Mouse (Mus musculus) heart, embryonic 14.5 days (tissue): ENCODE results near the gene Rps28. TPM values are rescaled to one million over a fixed set of nuclear protein-coding genes. Genes with fewer than 3 reads are reported as not detected.

ENCODE experiments used
- ATAC-seq: fragments of 200-750 bp; cut with Nextera tagmentation; 2 replicates; pipeline ENCODE4 v1.8.0; 2017; ENCODE audit warnings: low read depth, moderate TSS enrichment; ENCODE audit not compliant: insufficient number of reproducible peaks, insufficient read depth, low FRiP score
- H3K27ac ChIP-seq, 2 experiments: fragments of 200-500 bp in 1 of 2; fragments of 300-500 bp in 1 of 2; sonication (generic) in 1 of 2; replicated peaks in 1 of 2; 2 replicates each; pipeline ENCODE4 v1.5.1; 2012 to 2014; ENCODE audit warnings: low read depth in 2 of 2, low read length in 2 of 2, control low read depth in 1 of 2, mild to moderate bottlenecking in 1 of 2, mixed read lengths in 1 of 2; ENCODE audit not compliant: control insufficient read depth in 1 of 2, insufficient read depth in 1 of 2
- H3K27me3 ChIP-seq: fragments of 300-500 bp; sonication (generic); 2 replicates; pipeline ENCODE4 v1.6.1; 2014; ENCODE audit warnings: mild to moderate bottlenecking, low read length, control low read depth; ENCODE audit not compliant: control insufficient read depth, insufficient read depth
- H3K36me3 ChIP-seq: fragments of 300-500 bp; sonication (generic); 2 replicates; pipeline ENCODE4 v1.6.1; 2014; ENCODE audit warnings: mild to moderate bottlenecking, control low read depth, low read length, mixed read lengths; ENCODE audit not compliant: control insufficient read depth, insufficient read depth
- H3K4me1 ChIP-seq, 2 experiments: fragments of 200-500 bp in 1 of 2; fragments of 300-500 bp in 1 of 2; sonication (generic) in 1 of 2; 2 replicates each; pipeline ENCODE4 v1.6.1; 2012 to 2014; ENCODE audit warnings: low read length in 2 of 2, control low read depth in 1 of 2, mixed read lengths in 1 of 2; ENCODE audit not compliant: control insufficient read depth in 2 of 2, insufficient read depth in 2 of 2
- H3K4me2 ChIP-seq: fragments of 300-500 bp; sonication (generic); 2 replicates; pipeline ENCODE4 v1.6.1; 2014; ENCODE audit warnings: mild to moderate bottlenecking, low read length
- H3K4me3 ChIP-seq, 2 experiments: fragments of 200-500 bp in 1 of 2; fragments of 300-500 bp in 1 of 2; sonication (generic) in 1 of 2; 2 replicates each; pipeline ENCODE4 v1.5.1; 2012 to 2014; ENCODE audit warnings: low read length in 2 of 2, mild to moderate bottlenecking in 2 of 2, control low read depth in 1 of 2, low read depth in 1 of 2, moderate library complexity in 1 of 2; ENCODE audit not compliant: control insufficient read depth in 1 of 2, insufficient read depth in 1 of 2
- H3K9ac ChIP-seq: fragments of 300-500 bp; sonication (generic); 2 replicates; pipeline ENCODE4 v1.6.1; 2014; ENCODE audit warnings: mild to moderate bottlenecking, low read length
- H3K9me3 ChIP-seq: fragments of 300-500 bp; sonication (generic); 2 replicates; pipeline ENCODE4 v1.6.1; 2016; ENCODE audit warnings: low read length, control low read depth; ENCODE audit not compliant: control insufficient read depth
- WGBS: fragments of 180-500 bp; shearing (Covaris S2); extraction: QIAGEN DNeasy Blood & Tissue Kit; methylation state at CpG from one replicate; pipeline ENCODE4 v1.1.7; 2014; 5-methylcytosine and 5-hydroxymethylcytosine counted together
- polyA plus RNA-seq: library from polyadenylated mRNA; unstranded; fragments of >200 nt; fragmentation: Nextera tagmentation; extraction: Ambion mirVana; gene quantifications from 2 replicates; pipeline ENCODE4 v1.2.1, GENCODE M21; 2014

Rps28 gene
- polyA plus RNA-seq, 1 experiment from 2014 or later, result 768 TPM

DNA sequence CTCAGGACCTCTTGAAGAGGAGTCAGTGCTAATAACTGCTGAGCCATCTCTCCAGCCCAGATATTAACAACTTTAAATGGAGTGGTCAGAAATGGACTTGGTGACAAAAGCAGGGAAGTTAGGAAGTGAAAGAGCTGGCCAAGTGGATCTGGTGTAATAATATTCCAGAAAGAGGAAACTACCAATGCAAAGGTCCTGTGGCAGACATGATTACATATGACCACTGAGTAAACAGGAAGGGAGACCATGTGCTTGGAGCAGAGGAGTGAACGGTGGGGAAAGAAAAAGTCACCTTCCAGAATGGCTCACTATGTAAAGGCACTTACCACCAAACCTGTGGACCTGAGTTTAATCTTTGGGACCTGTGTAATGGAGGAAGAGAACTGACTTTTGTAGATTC lies 25.1 kb downstream of the Rps28 start:
- no peak overlapping the region for H3K9ac ChIP-seq
- H3K4me2 ChIP-seq, result no peak overlapping the region
- peaks cover 0 to 2% of the 10 kb centered on the region in 2 experiments; a peak in 1 of 4 replicates for H3K4me1 ChIP-seq
- peaks cover 45% of the 10 kb centered on the region for H3K27me3 ChIP-seq
- H3K36me3 ChIP-seq, result no peaks in the 10 kb centered on the region
- WGBS, result 61% methylated on average over 1 of the region's 1 CpGs
- H3K27ac ChIP-seq, result no peak overlapping the region
- no peak overlapping the region for H3K4me3 ChIP-seq
- no peaks in the 10 kb centered on the region for H3K9me3 ChIP-seq
- no peak for ATAC-seq

DNA sequence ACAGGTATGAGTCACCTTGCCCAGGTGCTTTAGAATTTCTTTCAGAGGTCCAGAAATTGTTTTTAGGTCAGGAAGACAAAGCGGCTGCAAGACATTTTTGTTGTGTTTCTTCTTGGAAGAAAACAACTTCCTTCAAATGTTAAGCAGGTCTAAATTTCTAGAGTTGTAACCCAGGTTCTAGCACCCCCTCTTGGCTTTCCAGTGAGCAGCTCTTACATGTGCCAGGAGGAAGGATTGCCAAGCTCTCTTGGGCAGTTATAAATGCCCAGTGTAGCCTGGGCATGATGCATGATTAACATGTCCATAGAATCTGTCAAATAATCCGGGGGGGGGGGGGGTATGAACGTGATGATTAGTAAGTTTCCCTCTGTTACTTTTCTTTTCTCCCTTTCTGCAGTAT lies 26.1 kb downstream of the Rps28 start:
- no peaks in the 10 kb centered on the region for H3K4me1 ChIP-seq
- H3K9ac ChIP-seq, result no peak overlapping the region
- H3K36me3 ChIP-seq, result no peaks in the 10 kb centered on the region
- H3K4me3 ChIP-seq, result no peak overlapping the region
- ATAC-seq, result no peak
- no peak overlapping the region for H3K4me2 ChIP-seq
- whole genome bisulfite sequencing, result 44% methylated on average over 3 of the region's 3 CpGs
- H3K27ac ChIP-seq, result no peak overlapping the region
- H3K9me3 ChIP-seq, result no peaks in the 10 kb centered on the region
- H3K27me3 ChIP-seq, result peaks cover 41% of the 10 kb centered on the region

DNA sequence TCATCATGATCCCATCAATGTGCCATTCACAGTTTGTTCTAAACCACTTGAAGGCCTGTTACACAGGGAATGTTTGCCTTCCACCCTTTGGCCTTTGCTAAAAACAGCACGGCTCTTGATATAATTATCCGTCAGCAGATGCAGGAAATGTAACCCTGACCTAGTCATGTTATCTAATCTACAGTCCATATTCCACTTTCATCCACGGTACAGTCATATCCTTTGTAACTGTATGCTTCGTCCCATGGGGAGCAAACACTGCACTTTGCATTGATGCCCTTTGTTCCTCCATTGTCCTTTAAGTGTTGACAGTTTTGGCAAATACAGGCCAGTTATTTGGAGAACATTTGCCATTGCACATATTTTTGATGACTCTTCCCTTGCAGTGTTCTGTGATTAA lies 35.6 kb downstream of the Rps28 start:
- no peak overlapping the region for H3K4me3 ChIP-seq
- peaks cover 4 to 12% of the 10 kb centered on the region in 2 experiments for H3K4me1 ChIP-seq
- peak; percentile 59; the same call in 1 of the 2 replicates for ATAC-seq
- H3K9ac ChIP-seq, result no peak overlapping the region
- 5% methylated on average over 4 of the region's 4 CpGs for WGBS
- H3K36me3 ChIP-seq, result no peaks in the 10 kb centered on the region
- H3K27ac ChIP-seq, result 0 out of 4 replicates have a peak overlapping the region, but pooled peaks of 1 of the 2 experiments have one; percentile 27
- H3K27me3 ChIP-seq, result peaks cover 11% of the 10 kb centered on the region; the same call in 1 of the 2 replicates
- no peaks in the 10 kb centered on the region for H3K9me3 ChIP-seq
- no peak overlapping the region for H3K4me2 ChIP-seq

DNA sequence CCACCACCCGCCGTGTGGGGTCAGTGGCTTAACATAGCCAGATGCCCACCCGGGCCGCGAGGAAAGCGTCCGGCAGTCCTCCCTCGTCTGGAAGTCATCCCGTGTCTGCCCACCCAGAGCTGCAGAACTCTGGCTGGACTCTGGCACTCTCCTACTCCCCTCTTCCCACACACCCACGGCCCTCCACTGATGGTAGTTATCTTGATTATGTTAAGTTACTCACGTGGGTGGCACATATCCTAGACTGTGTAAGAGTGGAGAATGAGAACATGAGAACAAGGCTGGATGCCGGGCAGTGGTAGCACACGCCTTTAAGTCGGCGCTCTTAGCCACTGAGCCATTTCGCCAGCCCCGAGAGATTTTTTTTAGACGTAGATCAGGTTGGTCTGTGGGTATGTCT lies 38.0 kb downstream of the Rps28 start:
- H3K27ac ChIP-seq, result no peak overlapping the region
- H3K9me3 ChIP-seq, result no peaks in the 10 kb centered on the region
- H3K4me2 ChIP-seq, result no peak overlapping the region
- H3K36me3 ChIP-seq, result no peaks in the 10 kb centered on the region
- H3K4me3 ChIP-seq, result no peak overlapping the region
- no peak for ATAC-seq
- peaks cover 19 to 33% of the 10 kb centered on the region in 2 experiments for H3K4me1 ChIP-seq
- H3K9ac ChIP-seq, result no peak overlapping the region
- H3K27me3 ChIP-seq, result no peaks in the 10 kb centered on the region
- WGBS, result 80% methylated on average over 18 of the region's 18 CpGs

DNA sequence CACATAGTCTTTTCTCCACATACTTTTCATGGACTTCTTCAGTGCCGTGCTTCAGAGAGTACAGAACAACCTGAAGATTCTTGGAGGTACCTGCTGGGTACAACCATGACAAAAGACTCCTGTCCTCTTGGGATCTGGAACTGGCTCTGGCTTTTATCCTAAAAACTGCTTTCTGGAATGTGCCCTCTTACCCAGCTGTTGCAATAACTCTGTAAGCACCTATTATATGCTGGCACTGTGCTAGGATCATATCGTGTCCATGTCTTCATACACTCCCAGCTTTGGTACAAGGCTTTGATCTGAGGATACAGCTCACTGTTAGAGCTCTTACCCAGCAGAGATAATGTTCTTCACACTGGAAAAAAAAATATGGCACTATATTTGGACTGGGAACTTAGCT lies 39.4 kb downstream of the Rps28 start:
- Histone ChIP-seq H3K4me3 (no peak overlapping the region), H3K27me3 (no peaks in the 10 kb centered on the region), H3K4me2 (no peak overlapping the region), H3K9me3 (no peaks in the 10 kb centered on the region), H3K36me3 (no peaks in the 10 kb centered on the region), H3K9ac (no peak overlapping the region), H3K4me1 (peaks cover 32 to 47% of the 10 kb centered on the region in 2 experiments), H3K27ac (no peak overlapping the region)
- ATAC-seq, result no peak
- WGBS, result 58% methylated on average over 2 of the region's 2 CpGs

DNA sequence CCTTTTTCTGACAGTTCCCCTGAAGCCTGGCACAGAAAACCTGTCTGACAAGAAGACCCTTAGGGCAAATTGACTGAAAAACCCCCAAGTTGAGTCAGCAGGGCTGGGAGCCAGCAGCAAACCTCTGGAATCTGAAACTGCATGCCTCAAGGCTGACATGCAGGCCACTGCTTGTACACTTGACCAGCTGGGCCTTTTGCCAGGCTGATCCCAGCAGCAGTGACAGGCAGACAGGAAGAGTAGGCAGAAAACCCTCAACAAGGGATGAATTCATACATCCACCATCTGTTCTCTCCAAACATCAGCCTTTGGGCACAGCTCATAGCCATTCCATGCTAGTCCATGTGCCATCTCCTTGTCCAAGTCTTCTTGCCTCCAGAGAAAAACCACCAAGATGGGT lies 41.0 kb downstream of the Rps28 start:
- H3K9me3 ChIP-seq, result no peaks in the 10 kb centered on the region
- no peaks in the 10 kb centered on the region for H3K27me3 ChIP-seq
- ATAC-seq, result no peak
- no peak overlapping the region for H3K9ac ChIP-seq
- H3K36me3 ChIP-seq, result no peaks in the 10 kb centered on the region
- H3K4me3 ChIP-seq, result no peak overlapping the region
- no peak overlapping the region for H3K4me2 ChIP-seq
- H3K4me1 ChIP-seq, result peaks cover 41 to 57% of the 10 kb centered on the region in 2 experiments
- H3K27ac ChIP-seq, result peak overlapping the region; percentile 21 to 34; a peak in 1 of 4 replicates

DNA sequence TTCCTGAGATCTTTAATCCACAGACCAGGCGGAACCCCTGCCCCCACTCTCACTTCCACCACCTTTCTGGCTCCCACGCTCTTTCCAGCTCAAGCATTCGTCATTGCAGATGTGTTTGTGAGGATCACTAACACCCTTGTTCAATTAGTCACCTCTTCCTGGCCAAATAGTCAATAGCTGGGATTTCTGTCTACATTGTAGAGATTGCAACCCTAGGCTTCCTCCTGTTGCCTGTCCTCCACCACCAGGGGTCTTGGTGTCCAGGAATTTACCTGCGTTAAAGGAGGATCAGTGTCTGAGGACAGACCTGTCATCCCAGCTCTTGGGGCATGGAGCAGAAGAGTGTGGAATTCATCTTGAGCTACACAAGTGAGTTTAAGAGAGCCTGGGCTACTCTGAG lies 42.3 kb downstream of the Rps28 start:
- H3K4me3 ChIP-seq, result peak overlapping the region; percentile 39 to 49; a peak in 3 of 4 replicates
- H3K9me3 ChIP-seq, result no peaks in the 10 kb centered on the region
- H3K36me3 ChIP-seq, result peaks cover 9% of the 10 kb centered on the region
- H3K27me3 ChIP-seq, result no peaks in the 10 kb centered on the region
- peak overlapping the region; percentile 65 for H3K9ac ChIP-seq
- peaks cover 42 to 59% of the 10 kb centered on the region in 2 experiments for H3K4me1 ChIP-seq
- H3K27ac ChIP-seq, result peak overlapping the region; percentile 71 to 84; a peak in 2 of 4 replicates
- H3K4me2 ChIP-seq, result peak overlapping the region; percentile 80
- WGBS, result 42% methylated on average over 4 of the region's 4 CpGs
- ATAC-seq, result no peak
